Mouse (Mus musculus) cerebellum, adult 2 months (tissue): ENCODE results near the gene Steap1.

Experiments used
- CTCF ChIP-seq: fragments of 200-500 bp; IDR thresholded peaks from 2 replicates; pipeline ENCODE4 v1.5.1; 2011; ENCODE audit warnings: low read depth, mild to moderate bottlenecking, control low read depth, low read length, moderate library complexity, borderline replicate concordance; ENCODE audit not compliant: insufficient read depth
- POLR2A ChIP-seq: fragments of 200-500 bp; IDR thresholded peaks from 2 replicates; pipeline ENCODE4 v1.6.1; 2011; ENCODE audit warnings: low read length, control low read depth, borderline replicate concordance; ENCODE audit not compliant: insufficient read depth

GRCm38 (mm10) chr5:5732208-5732607 lies 16.9 kb downstream of the Steap1 start:
- TF ChIP-seq CTCF = no peak
- TF ChIP-seq POLR2A = no peak
